Mouse (Mus musculus) heart, embryonic 15.5 days (tissue): Measurements from ENCODE around the gene Htra1. TPM values are rescaled to one million over a fixed set of nuclear protein-coding genes. Genes with fewer than 3 reads are reported as not detected.
A peak's percentile ranks its signal among the peaks of the same experiment; 100 is the strongest.

Source experiments
- ATAC-seq: fragments of 200-750 bp; cut with Nextera tagmentation; replicated peaks from 2 replicates; pipeline ENCODE4 v1.8.0; 2017; ENCODE audit warnings: low read depth, moderate TSS enrichment; ENCODE audit not compliant: insufficient number of reproducible peaks, insufficient read depth, low FRiP score
- H3K27ac ChIP-seq: fragments of 300-500 bp; sonication (generic); 2 replicates; pipeline ENCODE4 v1.5.1; 2015; ENCODE audit warnings: mild to moderate bottlenecking, inconsistent platforms
- H3K27me3 ChIP-seq: fragments of 300-500 bp; sonication (generic); 2 replicates; pipeline ENCODE4 v1.6.1; 2015; ENCODE audit warnings: inconsistent platforms
- H3K36me3 ChIP-seq: fragments of 300-500 bp; sonication (generic); 2 replicates; pipeline ENCODE4 v1.6.1; 2015; ENCODE audit warnings: mild to moderate bottlenecking, inconsistent platforms
- H3K4me1 ChIP-seq: fragments of 300-500 bp; sonication (generic); replicated peaks from 2 replicates; pipeline ENCODE4 v1.6.1; 2015; ENCODE audit warnings: inconsistent platforms
- H3K4me2 ChIP-seq: fragments of 300-500 bp; sonication (generic); 2 replicates; pipeline ENCODE4 v1.6.1; 2015; ENCODE audit warnings: inconsistent platforms, mild to moderate bottlenecking, moderate library complexity
- H3K4me3 ChIP-seq: fragments of 300-500 bp; sonication (generic); 2 replicates; pipeline ENCODE4 v1.5.1; 2015; ENCODE audit warnings: mild to moderate bottlenecking, inconsistent platforms
- H3K9ac ChIP-seq: fragments of 300-500 bp; sonication (generic); 2 replicates; pipeline ENCODE4 v1.6.1; 2015; ENCODE audit warnings: mild to moderate bottlenecking, inconsistent platforms
- H3K9me3 ChIP-seq: fragments of 300-500 bp; sonication (generic); replicated peaks from 2 replicates; pipeline ENCODE4 v1.6.1; 2016; ENCODE audit warnings: inconsistent platforms
- WGBS: fragments of 180-500 bp; shearing (Covaris S2); methylation state at CpG from one replicate; pipeline ENCODE4 v1.1.7; 2015; ENCODE audit warnings: mixed read lengths; 5-methylcytosine and 5-hydroxymethylcytosine counted together
- polyA plus RNA-seq: library from polyadenylated mRNA; unstranded; fragments of >200 nt; fragmentation: Nextera tagmentation; extraction: Ambion mirVana; gene quantifications from 2 replicates; pipeline ENCODE4 v1.2.1, GENCODE M21; 2015

The Htra1 gene
- polyA plus RNA-seq: 78.0 and 80.3 TPM in 2 replicates

DNA sequence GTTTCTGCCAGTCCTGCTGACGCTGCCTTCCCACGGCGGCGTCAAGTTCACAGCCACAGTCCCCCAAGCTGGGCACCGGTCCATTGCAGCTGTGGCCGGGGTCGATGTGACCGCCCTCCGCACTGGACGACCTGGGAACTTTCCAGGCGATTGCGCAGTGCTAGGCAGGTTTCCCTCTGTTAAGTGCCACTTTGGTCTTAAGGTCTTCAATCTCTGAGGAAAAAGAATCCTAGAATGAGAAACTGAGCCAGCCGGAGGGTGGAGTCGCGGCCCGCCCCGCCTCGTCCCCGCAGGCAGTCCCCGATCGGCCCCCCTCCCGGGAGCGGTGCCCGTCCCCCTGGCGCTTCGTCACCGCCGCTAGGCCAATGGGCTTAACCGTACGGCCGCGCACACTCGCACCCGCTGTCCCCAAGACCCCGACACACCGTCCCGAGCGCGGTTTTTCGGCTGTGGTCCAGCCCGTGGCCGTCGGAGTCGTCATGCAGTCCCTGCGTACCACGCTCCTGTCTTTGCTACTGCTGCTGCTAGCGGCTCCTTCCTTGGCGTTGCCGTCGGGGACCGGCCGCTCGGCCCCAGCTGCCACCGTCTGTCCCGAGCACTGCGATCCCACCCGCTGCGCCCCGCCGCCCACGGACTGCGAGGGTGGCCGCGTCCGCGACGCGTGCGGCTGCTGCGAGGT lies at the start of gene Htra1:
Gene Htra1, plus strand, starts transcription at position 319 of the 679 bp plus-strand sequence.
- under 1% methylated on average over 69 of the region's 70 CpGs for WGBS
- H3K4me3 ChIP-seq: peak within 1 kb of the TSS; percentile 70
- ATAC-seq: peak; percentile 91
- H3K27ac ChIP-seq: peak within 1 kb of the TSS; percentile 55
- no peaks in the 10 kb centered on the region for H3K36me3 ChIP-seq
- peak within 1 kb of the TSS; percentile 99 for H3K4me2 ChIP-seq
- H3K9me3 ChIP-seq: no peaks in the 10 kb centered on the region
- H3K27me3 ChIP-seq: peaks cover 43% of the 10 kb centered on the region
- peaks cover 36% of the 10 kb centered on the region for H3K4me1 ChIP-seq
- peak within 1 kb of the TSS; percentile 72 for H3K9ac ChIP-seq

GRCm38 (mm10) chr7:130886246-130886645 lies 49.7 kb upstream of the Htra1 start:
- Histone ChIP-seq H3K27ac (no peak overlapping the region), H3K9ac (no peak overlapping the region), H3K4me1 (peaks cover 28% of the 10 kb centered on the region), H3K4me3 (no peak overlapping the region), H3K4me2 (no peak overlapping the region), H3K36me3 (peaks cover 10% of the 10 kb centered on the region; the same call in 1 of the 2 replicates), H3K27me3 (no peaks in the 10 kb centered on the region), H3K9me3 (no peaks in the 10 kb centered on the region)
- no peak for ATAC-seq
- WGBS: 53% methylated on average over 3 of the region's 3 CpGs

- WGBS: 25% methylated on average over 3 of the region's 3 CpGs
- Histone ChIP-seq H3K9ac (0 out of 2 replicates have a peak overlapping the region, but pooled peaks have one; percentile 21), H3K27me3 (no peaks in the 10 kb centered on the region), H3K9me3 (no peaks in the 10 kb centered on the region), H3K4me2 (peak overlapping the region; percentile 24), H3K27ac (peak overlapping the region; percentile 82), H3K4me3 (no peak overlapping the region), H3K36me3 (peaks cover 16% of the 10 kb centered on the region), H3K4me1 (peaks cover 28% of the 10 kb centered on the region)
- 0 out of 2 replicates have a peak, but pooled peaks have one; percentile 47 for ATAC-seq
Observed at GRCm38 (mm10) chr7:130887946-130888345, 48.0 kb upstream of the Htra1 start.

DNA sequence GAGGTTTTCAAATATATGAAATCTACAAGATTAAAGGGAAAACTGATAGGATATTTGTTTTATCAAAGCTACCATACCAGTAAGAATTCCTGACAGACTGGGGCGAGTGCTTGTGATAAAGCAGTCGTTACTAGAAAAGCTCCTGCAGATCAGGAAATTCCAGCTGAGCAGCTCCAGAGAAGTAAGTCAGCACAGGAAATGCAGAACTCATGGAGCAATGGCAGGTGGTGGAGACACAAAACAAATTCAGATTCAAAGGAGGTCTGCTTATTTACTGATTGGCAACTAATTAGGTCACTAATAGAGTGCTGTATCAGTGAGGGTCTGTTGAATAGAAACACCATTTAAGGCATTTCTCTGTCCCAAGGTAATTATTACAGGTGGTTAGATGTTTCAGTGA lies 45.0 kb upstream of the Htra1 start:
- peaks cover 14% of the 10 kb centered on the region for H3K36me3 ChIP-seq
- no peak overlapping the region for H3K4me3 ChIP-seq
- no peak for ATAC-seq
- H3K9ac ChIP-seq: no peak overlapping the region
- no peak overlapping the region for H3K4me2 ChIP-seq
- H3K4me1 ChIP-seq: peaks cover 28% of the 10 kb centered on the region
- 6% methylated on average over 2 of the region's 2 CpGs for WGBS
- no peaks in the 10 kb centered on the region for H3K27me3 ChIP-seq
- 0 out of 2 replicates have a peak overlapping the region, but pooled peaks have one; percentile 1 for H3K27ac ChIP-seq
- H3K9me3 ChIP-seq: no peaks in the 10 kb centered on the region

DNA sequence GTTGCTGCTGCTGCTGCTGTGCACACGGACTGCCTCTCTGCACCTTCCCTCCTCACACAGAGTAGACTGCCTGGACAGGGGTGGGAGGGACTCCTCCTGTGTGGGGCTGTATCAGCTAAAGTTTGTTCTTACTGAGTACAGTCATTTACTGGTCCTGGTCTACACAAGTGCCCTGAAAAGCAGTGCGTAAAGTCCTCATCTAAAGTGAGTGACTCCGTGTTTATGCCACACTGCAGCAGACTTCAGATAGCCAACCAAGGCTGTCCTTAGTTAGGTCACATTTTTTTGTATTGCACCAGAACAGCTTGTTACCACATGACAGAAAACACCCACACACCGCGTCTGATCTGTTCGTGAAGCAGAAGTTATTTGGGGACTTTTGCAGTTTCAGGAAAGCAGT lies 42.9 kb upstream of the Htra1 start:
- no peak for ATAC-seq
- 73% methylated on average over 6 of the region's 6 CpGs for WGBS
- peaks cover 25% of the 10 kb centered on the region for H3K36me3 ChIP-seq

DNA sequence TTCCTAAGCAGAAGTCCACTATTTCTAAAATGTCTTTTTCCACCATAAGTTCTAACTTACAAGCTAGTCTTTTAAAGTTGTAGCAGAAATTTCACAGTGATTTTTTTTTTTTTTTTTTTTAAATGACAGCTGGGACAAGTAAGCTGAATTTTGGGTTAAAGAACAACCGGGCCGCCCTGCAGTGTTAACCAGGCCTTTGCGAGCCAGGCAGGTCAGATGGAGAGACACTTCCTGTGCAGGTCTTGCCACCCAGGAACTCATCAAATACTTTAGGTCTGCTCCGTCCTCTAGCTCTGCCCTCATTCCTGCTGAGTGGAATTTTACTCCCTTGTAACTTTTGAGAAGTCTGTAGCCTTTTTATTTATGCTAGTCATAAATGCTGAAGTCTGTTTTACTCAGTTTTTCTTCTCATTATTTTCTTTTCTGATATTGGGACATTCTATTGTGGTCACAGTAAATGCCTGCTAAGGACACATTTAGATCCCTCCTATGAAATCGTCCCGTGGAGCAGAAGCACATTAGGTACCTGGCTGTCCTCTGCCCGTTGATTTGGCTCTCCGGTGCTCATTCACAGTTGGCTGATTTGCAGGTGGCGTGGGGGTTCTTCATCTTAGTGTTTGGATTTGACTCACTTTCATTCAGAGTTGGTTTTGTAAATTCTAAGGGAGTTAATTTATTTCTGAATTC lies 40.8 kb upstream of the Htra1 start:
- no peaks in the 10 kb centered on the region for H3K27me3 ChIP-seq
- no peak overlapping the region for H3K4me2 ChIP-seq
- ATAC-seq: no peak
- H3K9ac ChIP-seq: no peak overlapping the region
- WGBS: 83% methylated on average over 9 of the region's 9 CpGs
- no peaks in the 10 kb centered on the region for H3K9me3 ChIP-seq
- H3K4me1 ChIP-seq: peaks cover 7% of the 10 kb centered on the region
- no peak overlapping the region for H3K27ac ChIP-seq
- no peak overlapping the region for H3K4me3 ChIP-seq
- peaks cover 37% of the 10 kb centered on the region for H3K36me3 ChIP-seq

More for the DNA sequence above, 42.9 kb upstream of the Htra1 start:
- Histone ChIP-seq H3K9me3 (no peaks in the 10 kb centered on the region), H3K9ac (no peak overlapping the region), H3K4me3 (no peak overlapping the region), H3K27ac (no peak overlapping the region), H3K4me1 (peaks cover 18% of the 10 kb centered on the region), H3K4me2 (no peak overlapping the region), H3K27me3 (no peaks in the 10 kb centered on the region)

DNA sequence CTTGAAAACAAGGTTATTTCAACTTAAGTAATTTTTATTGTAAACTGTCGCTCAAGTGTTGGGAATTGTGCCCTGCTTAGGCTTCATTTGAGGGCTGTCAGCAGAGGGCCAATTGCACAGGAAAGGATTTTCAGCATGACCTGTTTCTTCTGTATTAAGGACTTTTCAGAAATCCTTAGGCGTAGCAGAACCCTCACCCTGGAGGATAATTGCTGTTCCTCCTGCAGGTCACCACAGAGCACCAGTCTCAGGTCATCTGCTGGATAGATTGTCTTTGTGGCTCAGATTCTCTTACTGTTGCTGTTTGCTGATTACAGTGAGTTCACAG lies 40.3 kb upstream of the Htra1 start:
- 93% methylated on average over 2 of the region's 2 CpGs for WGBS
- Histone ChIP-seq H3K27me3 (no peaks in the 10 kb centered on the region), H3K4me2 (no peak overlapping the region), H3K36me3 (peaks cover 41% of the 10 kb centered on the region), H3K9me3 (no peaks in the 10 kb centered on the region), H3K4me1 (peaks cover 3% of the 10 kb centered on the region), H3K4me3 (no peak overlapping the region), H3K27ac (no peak overlapping the region), H3K9ac (no peak overlapping the region)
- no peak for ATAC-seq

DNA sequence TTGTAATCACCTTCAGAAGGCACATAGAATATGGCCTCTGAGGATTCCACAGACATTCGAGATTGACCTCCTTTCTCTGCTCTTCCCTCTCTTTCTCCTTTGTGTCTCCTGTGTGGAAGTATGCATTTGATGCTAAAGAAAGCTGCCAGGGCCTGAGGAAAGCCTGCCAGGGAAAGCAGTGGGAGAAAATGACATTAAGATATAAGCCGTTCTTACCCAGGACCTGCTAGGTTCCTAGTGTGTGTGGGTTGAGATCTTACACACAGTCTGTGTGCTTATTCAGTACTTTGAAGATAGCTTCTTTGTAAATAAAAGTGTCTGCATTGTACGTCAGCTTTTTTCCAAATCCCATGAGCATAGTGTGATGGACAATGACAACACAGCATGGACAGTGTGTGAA lies 39.8 kb upstream of the Htra1 start:
- Histone ChIP-seq H3K27ac (no peak overlapping the region), H3K4me3 (no peak overlapping the region), H3K9ac (no peak overlapping the region), H3K36me3 (peaks cover 46% of the 10 kb centered on the region), H3K27me3 (no peaks in the 10 kb centered on the region), H3K4me2 (no peak overlapping the region), H3K4me1 (no peaks in the 10 kb centered on the region; the same call in 1 of the 2 replicates), H3K9me3 (no peaks in the 10 kb centered on the region)
- WGBS: 70% methylated on average over 3 of the region's 3 CpGs
- ATAC-seq: no peak

GRCm38 (mm10) chr7:130897201-130897600 lies 38.7 kb upstream of the Htra1 start:
- H3K27ac ChIP-seq: no peak overlapping the region
- H3K9ac ChIP-seq: no peak overlapping the region
- H3K4me2 ChIP-seq: no peak overlapping the region
- no peak overlapping the region for H3K4me3 ChIP-seq
- H3K36me3 ChIP-seq: peaks cover 46% of the 10 kb centered on the region
- H3K4me1 ChIP-seq: no peaks in the 10 kb centered on the region; the same call in 1 of the 2 replicates
- no peaks in the 10 kb centered on the region for H3K27me3 ChIP-seq
- no peaks in the 10 kb centered on the region for H3K9me3 ChIP-seq
- 87% methylated on average over 10 of the region's 10 CpGs for WGBS
- no peak for ATAC-seq

DNA sequence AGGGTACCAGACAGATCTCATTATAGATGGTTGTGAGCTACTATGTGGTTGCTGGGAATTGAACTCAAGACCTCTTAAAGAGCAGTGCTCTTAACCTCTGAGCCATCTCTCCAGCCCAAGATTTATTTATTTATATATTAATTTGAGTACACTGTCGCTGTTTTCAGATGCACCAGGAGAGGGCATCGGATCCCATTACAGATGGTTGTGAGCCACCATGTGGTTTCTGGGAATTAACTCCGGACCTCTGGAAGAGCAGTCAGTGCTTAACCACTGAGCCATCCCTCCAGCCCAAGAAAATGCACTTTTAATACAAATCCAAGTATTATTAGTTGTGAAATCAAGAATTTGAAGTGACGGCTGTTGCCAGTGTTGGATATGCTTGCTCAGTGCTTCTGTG lies 37.5 kb upstream of the Htra1 start:
- H3K36me3 ChIP-seq: peaks cover 46% of the 10 kb centered on the region
- no peaks in the 10 kb centered on the region for H3K4me1 ChIP-seq
- no peaks in the 10 kb centered on the region for H3K27me3 ChIP-seq
- WGBS: 88% methylated on average over 4 of the region's 4 CpGs
- H3K9ac ChIP-seq: no peak overlapping the region
- no peak overlapping the region for H3K4me3 ChIP-seq
- H3K4me2 ChIP-seq: no peak overlapping the region
- no peak for ATAC-seq
- no peak overlapping the region for H3K27ac ChIP-seq
- no peaks in the 10 kb centered on the region for H3K9me3 ChIP-seq

DNA sequence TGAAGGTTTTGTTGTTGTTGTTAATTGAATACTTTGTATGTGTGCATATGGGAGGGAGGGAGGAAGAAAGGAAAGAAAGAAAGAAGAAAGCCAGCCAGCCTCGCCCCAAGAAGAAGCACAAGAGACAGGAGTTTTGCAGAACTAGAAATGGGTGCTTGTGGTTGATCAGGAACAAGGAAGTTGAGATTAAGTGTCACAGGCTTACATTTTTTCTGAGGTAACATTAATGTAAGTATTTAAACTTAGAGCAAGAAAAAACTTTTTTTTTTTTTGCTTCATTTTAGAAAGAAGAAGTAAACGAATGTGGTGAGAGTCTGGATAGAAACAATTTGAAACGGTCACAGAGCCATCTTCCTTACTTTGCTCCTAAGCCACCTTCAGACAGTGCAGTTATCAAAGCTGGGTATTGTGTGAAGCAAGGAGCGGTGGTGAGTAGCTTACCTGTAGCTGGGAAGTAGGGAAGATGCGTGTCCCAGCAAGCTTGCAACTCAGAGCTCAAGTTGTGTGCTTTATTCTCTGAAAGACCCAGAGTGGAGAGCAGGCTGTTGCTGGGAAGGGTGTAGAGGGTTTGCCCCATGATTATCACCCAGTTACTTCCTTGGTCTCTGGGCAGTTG lies 35.6 kb upstream of the Htra1 start:
- Histone ChIP-seq H3K9me3 (no peaks in the 10 kb centered on the region), H3K36me3 (peaks cover 61% of the 10 kb centered on the region), H3K9ac (no peak overlapping the region), H3K27ac (no peak overlapping the region), H3K4me2 (no peak overlapping the region), H3K4me3 (no peak overlapping the region), H3K27me3 (no peaks in the 10 kb centered on the region), H3K4me1 (no peaks in the 10 kb centered on the region)
- 86% methylated on average over 5 of the region's 5 CpGs for WGBS
- no peak for ATAC-seq
